Mouse (Mus musculus) gastrocnemius, postnatal 25 days (tissue): ENCODE measurements around the gene Pgpep1l. TPM values are rescaled to one million over a fixed set of nuclear protein-coding genes. Genes with fewer than 3 reads are reported as not detected.

Source experiments
- DNase-seq: peaks from one replicate; pipeline ENCODE4 v3.0.0; 2022
- total RNA-seq, 2 experiments: library from RNA; stranded (reverse); gene quantifications; 1 replicate in 1 of 2; 2 replicates in 1 of 2; pipeline ENCODE4 v1.2.3; 2021

Pgpep1l gene
- total RNA-seq, 2 experiments from 2014 or later = 4.4 to 5.0 TPM

DNA sequence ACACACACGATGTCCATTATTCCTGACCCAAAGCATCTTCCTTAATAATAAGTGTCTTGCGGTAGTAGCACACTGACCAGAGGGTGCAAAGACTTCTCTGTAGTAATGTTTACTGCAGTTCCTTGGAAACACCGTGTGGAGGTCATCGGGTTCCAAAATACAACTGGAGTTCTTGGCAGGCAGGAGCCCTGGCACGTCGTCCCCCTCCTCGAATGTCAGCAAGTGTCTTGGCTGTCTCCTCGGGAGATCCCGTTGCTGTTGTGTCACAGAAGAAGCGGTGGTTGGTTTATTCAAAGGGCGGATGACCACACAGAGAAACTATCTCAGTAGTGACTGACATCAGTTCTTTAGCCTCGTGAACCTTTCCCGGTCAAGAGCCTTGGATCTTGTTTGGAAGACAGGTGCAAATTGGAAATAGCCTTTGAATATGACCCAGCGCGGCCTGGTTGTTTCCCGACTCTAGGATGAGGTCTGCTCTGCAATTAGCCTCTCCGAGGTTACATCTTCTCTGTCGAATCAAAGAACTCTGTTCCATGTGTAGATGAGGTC is 48.4 kb downstream of the Pgpep1l start:
- peak; percentile 89 for DNase-seq

DNA sequence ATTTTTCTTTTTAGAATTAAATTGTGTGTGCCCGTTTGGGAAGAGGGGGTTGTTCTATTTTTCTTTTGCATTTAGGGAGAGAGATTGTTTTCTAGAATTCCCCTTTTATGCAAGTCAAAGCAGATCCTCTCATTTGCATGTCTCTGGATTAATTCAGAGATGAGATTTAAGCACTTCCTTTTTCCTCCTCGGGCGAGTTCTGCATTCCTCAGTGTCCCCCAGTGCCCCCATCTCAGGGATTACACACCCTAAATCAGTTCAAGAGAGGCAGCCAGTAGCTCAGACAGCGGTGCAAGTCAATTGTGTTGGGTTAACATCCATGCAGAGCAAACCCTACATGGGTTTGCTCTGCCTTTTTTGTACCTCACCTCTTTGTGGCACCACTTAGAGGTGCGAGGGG is 50.2 kb downstream of the Pgpep1l start:
- DNase-seq = no peak

DNA sequence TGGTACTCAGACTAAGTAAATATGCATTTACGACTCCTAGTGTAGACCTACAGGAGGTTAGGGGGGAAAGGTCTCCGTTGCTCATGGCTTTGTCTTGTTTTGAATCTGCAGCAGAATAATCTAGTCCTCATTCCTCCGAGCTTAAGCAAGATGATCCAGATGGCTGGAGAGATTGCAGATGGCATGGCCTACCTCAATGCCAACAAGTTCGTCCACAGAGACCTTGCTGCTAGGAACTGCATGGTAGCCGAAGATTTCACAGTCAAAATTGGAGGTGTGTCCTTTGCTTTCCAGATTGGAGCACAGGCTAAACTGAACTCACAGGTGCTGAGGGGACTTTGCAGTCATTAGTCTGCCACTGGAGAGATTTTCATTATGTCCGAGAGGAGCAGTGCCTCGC is 52.1 kb downstream of the Pgpep1l start:
- DNase-seq = no peak

DNA sequence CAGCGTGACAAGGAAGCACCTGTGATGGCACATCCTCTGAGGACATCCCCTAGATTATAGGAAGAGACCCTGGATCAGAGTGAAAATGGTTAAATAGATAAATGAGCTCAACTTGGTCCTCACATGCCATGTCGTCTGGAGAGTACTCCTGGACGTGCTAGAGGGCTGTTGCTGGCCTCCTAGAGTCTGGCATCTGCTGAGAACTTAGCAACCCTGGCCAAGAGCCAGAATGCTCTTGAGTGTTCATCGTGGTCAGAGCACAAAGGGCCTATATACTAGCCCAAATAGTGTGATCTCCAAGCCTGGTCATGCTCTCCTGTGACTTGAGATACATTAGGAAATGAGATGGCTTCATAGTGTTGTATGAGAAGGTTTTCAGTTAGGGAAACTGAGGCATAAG is 53.6 kb downstream of the Pgpep1l start:
- DNase-seq = no peak

DNA sequence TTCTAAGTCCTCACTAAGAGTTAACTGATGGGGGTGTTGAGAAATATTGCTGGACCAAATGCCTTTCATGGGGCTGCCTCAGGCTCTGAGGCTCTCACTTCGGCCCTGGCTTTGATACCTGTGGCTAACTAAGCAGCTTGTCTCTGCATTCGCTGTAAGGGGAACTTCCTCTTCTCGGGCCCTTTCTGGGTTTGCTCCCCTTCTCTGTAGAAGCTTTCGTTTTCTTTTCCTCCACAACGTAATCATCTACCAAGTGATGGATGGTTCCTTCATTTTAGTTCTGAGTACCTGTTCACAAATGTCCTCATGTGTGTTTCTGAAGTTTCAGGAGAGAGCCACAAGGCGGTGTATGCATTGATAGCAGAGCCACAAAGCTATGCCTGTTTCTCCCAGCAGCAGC is 55.0 kb downstream of the Pgpep1l start:
- no peak for DNase-seq

DNA sequence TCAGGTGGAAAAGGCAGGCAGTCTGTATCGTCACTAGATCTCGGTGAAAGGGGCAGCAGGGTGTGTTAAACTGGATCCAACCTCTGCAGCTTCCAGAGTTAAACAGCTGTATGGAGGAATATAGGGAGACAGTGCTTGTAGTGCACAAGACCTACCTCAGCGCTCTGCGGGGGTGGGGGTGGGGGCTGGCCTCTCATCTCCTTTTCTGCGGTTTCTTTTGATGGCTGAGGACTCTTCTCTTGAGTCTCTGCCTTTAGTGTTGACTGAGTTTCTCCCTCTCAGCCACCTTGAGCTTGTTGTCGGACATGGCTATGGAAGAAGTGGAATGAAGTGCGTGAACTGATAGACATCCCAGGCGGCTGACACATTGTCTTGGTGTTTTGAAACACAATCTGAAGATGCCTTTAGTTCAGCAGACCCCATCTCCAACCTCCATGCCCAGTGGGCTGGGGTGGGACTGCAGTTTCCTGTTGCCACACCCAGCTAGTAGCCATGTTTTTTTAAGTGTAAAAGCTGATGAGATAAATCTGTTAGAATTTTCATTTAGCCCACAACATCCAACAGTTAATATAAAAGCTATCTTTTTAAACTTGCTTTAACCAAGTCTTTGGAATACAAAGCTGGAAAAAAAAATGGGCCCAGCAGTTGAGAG is 58.1 kb downstream of the Pgpep1l start:
- DNase-seq = no peak

DNA sequence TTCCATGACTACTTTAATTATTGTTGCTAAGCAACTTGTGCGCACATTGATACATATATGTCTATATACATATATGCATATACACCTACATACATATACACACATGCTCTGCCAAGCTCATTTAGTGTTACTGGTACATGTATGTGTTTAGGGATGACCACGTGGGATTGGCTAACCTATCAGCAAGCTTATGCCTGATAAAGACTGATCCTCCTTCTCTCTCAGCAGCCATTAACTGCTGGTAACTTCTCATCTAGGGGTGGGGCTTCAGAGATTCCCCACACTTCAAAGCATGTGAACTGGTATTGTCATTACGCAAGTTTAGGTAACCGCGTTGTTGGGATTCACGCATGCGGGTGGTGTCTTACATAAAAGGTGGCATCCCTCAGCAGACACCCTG is 64.4 kb downstream of the Pgpep1l start:
- no peak for DNase-seq

DNA sequence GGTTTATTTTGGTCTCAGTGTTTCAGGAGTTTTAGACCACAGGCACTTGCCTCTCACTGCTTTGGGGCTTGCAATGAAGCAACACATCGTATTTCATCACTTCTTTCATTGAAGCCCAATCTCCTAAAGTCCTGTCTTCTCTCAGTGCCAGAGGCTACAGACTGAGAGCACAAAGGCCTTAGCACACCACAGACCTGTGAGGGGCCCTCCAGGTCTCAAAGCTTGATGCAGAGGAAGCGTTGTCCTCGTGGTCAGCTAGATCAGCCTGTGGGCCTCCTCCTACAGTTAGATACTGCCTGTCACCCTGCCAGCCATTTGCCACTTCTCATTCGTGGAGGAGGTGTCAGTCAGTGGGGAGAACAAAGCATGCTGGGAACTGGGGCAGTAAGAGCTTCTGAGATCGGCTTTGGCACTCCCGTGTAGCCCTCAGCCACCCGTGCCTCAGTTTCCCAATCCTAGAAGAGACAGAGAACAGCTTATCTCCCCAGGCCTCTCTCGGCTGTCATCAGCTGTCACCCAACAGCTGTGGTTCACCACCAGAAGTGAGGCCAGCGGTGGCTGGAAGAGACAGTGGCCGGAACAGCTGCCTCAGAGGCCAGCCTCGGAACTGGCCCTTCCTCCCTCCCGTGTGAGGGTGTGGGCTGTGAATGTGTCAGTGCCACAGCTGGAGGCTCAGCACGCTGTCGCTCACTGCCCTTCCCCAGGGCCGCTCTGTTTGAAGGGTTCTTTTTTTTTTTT is 69.9 kb downstream of the Pgpep1l start:
- no peak for DNase-seq

DNA sequence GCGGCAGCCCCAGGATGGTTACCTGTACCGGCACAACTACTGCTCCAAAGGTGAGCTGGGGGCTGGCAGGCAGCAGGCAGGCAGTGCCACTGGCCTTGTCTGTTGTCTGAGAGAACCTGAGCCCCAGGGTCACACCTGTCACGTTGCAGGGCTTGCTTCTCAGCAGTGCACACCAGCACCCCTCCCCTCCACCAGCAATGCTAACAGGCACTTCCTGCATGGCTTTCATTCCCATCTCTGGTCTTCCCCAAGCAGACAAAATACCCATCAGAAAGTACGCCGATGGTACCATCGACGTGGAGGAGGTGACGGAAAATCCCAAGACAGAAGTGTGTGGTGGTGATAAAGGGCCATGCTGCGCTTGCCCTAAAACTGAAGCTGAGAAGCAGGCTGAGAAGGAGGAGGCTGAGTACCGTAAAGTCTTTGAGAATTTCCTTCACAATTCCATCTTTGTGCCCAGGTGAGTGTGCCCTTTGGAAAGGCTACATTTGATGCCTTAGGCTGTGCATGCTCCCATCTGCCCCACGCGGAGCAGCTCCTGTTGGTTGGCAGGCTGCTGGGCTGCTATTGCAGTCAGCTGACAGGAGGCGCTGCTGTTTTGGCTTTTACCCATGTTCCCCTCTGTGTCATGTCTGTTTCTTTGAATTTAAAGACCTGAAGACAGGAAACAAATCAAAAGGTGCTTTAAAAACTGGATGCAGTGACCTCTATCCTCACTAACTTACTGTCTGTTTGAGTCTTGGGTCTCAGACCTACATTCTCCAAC is 74.2 kb downstream of the Pgpep1l start:
- no peak for DNase-seq

DNA sequence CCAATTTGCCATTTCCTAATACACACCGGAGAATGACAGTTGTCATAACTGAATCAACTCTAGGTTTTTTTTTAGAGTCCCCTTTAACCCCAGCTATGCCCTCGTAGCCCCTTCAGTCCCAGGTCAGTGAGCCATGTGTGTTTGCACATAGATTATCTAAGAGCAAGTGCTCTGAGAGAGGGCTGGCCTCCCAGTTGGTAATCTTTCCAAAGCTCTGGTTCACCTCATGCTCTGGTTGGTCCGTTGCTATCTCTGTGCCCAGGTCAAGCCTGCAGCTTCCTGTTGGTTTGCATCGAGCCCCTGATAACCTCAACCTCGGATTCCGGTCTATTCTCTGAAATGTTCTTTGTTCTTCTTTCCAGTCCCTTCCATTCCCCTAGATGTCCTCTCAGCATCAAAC is 74.8 kb downstream of the Pgpep1l start:
- DNase-seq = no peak

Other genes with a start within 250 kb of the Pgpep1l start
- gene Fam169b, start 9.6 kb upstream of the Pgpep1l start, total RNA-seq = under 1 TPM in 1 of 2 experiments, not detected in 1; 0.18 TPM